Mouse (Mus musculus) urinary bladder, postnatal 10 days (tissue): ENCODE measurements around the gene Tmem161a.
"Not testable (repeated sequence)": the region's sequence is repeated elsewhere in the genome, so short reads cannot be mapped to it uniquely, and the experiment has no call there.

Experiments
- DNase-seq: peaks from one replicate; pipeline ENCODE4 v3.0.0; 2022; ENCODE audit warnings: low spot score

Gene Tmem161a

DNA sequence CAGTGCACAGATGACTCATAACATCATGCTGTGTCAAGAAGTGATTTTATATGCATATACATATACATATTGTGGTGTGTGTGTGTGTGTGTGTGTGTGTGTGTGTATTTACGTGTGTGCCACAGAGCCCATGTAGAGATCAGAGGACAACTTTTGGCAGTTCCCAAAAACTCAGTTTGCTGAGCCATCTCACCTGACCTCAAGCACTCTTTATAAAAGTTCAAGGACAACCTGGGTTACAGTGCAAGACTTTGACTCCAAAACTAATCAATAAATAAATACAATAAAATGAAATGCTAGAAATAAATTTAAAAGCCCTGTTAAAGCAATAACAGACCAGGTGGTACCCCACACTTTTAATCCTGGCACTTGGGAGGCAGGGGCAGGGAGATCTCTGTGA is 39.1 kb downstream of the Tmem161a start:
- DNase-seq: no peak

DNA sequence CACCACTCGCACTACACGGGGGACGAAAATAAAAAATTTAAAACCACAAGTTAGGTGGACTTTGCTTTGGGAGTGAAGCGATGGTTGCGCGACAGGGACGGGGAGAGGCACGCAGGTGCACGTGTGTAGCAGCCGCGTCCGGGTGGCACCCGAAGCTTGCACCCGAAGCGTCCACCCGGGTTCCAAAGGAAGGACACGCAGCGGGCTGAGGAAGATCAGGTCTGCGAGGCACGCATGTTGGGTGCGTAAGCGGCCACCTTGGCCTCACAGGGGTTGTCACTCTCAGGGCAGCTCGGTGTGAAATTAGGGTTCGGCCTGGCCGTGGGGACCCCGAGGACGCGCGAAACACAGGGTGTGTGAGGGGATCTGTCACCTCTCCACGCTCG is 39.6 kb downstream of the Tmem161a start:
- DNase-seq: no peak

DNA sequence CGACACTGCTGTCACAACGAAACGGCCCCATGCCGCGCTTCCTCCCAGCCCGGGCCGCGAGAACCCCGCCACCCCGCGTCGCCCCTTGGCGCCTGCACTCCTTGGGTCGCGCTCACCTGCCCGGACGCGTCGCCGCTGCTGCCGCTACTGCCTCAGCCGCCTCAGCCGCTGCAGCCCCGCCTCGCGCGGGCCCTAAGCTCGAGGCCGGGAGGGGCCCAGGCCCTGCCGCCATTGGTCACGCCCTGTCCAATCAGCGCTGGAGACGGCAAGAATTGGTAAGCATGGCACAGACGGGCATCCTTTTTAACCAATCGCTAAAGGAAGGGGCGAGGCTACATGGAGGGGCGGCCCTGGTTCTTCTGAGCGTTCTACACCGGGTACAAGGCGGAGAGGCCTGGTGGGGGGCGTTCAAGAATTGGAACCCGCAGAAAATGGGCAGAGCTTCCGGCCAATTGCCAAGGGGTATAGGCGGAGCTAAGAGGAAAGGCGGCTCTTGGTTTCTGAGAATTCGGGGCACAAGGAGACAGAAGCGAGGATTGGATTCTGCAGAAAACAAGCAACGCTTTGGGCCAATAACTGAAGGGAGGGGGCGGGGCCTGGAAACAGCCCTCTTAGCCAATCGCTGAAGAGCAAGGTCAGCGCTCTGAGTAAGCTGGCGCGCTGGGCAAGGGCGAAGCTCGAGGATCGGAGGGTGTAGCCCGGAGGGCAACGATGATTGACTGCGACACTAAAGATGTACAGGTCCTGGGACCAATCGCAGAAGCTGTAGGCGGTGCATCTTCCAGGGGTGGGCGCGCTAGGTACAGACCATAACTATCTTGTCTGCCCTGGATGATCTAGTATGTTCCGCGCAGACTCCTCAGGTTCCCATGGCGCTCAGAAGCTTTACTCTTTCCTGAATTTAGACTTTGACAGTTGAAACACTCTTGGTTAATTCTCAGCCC is 40.2 kb downstream of the Tmem161a start, which contains the start of gene Slc25a42:
Gene Slc25a42 (minus strand): TSS at position 194 of the 944 bp plus-strand sequence.
- peak; percentile 91 for DNase-seq

DNA sequence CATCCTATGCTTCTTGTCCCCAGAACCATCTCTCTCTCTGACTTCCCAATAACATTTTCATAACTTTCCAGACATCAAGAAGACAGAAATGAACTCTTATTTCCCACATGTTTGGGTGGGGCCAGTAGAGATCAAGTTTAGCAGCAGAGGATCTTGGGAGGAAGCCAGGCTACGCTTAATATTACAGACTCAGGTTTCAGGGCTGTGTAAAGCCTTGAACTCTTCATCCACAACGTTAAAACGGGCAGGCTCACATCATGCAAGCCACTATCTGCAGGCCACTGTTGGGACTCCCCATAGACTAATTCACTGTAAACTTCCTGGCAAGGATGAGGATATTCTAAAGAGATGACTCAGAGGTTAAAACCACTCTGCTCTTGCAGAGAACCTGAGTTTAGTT is 42.3 kb downstream of the Tmem161a start:
- no peak for DNase-seq

DNA sequence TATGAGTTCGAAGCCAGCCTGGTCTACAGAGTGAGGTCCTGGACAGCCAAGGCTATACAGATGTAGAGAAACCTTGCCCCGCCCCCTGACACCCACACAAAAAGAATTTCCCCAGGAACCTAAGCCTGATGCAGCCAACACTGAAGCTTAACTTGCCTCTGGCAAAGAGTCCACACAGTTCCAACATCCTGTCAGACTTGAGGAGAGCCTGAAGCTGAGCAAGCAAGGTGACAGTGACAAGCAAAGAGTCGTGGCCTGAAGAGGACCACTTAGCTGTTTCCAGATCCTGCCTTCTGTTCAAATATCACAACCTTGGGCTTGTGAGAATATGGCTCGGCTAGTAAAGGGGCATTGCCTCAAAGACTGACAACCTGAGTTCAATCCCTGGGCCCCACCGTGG is 42.9 kb downstream of the Tmem161a start:
- no peak for DNase-seq

DNA sequence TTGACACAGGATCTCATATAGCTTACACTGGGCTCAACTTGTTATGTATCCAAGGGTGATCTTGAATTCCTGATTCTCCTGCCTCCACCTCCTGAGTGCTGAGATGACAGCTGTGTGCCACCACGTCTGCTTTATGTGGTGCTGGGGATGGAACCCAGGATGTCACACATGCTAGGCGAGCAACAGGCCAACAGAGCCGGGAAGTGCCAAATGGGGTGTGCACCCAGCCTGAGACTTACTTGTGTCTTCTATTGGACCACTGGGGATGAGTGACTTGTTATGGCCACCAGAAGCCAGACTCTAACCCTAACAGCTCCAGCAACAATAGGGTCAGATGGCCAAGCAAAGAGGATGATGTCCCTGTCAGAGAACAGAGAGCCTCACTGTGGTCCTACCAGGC is 44.0 kb downstream of the Tmem161a start:
- not testable (repeated sequence) for DNase-seq

DNA sequence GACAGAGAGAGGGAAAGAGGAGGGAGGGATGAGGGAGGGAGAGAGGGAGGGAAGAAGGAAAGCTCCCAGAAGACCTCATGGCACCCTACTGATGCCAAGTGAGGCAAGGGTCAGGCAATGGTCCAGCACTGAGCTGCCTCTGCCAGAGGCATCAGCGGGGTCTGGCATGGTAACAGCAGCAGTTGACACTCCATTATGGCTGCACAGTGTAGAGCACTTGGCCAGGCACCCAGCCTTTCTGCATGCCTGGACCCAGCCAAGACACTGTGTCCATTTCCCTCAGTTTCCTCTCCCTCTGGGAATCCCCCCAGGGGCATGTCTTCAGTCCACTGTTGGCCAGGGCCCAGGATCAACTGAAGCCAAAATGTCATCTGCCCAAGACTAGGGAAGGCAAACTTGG is 44.4 kb downstream of the Tmem161a start:
- DNase-seq: no peak

DNA sequence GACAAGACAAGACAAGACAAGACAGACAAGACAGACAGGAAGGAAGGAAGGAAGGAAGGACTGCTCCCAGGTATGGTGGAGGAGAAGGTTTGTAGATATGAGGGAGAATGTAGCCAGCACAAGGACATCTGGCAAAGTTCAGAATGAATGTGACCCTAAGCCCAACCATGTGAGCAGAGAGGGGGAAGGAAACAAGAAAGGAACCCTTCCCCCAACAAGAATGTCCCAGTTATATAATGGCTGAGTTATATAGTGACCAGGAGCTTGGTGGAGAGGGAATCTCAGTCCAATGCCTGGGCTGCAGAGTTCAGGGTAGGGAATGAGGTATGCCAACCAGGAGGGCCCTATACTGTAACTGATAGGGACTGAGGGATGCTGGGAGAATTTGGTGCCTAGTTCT is 45.3 kb downstream of the Tmem161a start:
- no peak for DNase-seq

DNA sequence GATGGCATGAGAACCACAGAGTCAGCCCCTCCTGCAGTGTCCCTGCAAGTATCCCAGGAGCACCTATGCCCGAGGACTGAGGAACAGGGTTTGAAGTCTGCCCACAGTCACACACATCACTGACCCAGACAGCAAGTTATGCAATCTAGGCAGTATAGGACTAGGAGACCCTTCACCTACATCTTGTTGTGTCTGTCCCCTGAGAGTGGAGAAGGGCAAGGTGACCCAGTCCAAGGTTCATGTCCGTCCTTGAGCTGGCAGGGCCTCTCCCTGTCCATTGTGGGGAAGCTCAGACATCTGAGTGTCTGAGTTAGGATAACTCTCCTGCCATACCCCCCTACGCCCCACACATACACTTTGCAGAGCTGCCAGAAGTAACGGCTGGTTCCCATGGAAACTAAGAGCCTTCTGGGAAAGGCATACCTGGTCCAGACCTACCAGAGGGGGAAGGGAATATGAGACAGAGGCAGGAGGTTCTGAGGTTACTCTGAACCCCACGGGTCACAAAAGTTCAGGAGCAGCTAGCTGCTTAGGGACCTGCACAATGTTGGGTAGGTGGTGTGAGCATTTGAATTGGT is 47.0 kb downstream of the Tmem161a start:
- DNase-seq: no peak

DNA sequence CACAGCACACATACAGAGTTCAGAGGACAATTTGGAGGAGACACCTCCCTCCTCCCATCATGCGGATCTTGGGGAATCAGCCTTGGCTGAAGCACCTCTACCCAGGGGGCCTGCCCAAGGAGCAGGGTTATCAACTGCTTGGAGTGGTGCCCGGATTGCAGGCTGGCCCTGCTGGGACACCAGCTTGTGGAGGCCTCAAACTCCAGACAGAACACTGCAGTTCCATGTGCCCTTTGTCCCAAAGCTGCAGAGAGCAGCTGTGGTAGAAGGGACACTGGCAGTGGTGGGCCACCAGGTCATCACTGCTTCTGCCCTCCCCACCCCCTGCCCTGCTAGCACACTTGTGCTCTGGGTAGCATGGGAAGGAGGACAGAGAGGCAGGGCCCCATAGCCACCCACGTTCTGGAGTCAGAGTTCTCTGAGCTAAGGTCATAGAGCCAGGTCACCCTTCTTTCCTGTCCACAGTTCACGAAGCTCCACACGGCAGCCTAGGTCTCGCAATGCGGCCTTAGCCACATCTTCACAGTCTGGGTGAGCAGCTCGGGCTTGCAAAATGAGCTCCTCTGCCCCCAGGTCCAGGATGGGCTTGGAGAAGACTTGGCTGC is 48.2 kb downstream of the Tmem161a start:
- no peak for DNase-seq

DNA sequence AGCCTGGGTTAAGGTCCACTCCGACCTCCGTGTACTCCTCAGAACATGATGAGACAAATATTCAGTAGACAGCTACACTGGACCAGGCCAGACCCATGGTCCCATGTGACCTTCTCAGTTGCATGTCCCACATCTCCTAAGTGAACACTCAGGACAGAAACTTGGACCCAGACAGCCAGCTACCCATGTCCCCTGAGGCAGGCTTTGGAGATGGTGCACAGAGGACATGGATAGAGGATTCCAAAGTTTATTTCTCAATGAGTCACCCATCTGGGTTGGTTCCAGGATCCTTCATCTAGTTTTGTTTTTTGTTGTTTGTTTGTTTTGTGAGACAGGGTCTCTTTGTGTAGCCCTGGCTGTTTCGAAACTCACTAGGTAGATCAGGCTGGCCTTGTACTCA is 48.8 kb downstream of the Tmem161a start:
- no peak for DNase-seq

DNA sequence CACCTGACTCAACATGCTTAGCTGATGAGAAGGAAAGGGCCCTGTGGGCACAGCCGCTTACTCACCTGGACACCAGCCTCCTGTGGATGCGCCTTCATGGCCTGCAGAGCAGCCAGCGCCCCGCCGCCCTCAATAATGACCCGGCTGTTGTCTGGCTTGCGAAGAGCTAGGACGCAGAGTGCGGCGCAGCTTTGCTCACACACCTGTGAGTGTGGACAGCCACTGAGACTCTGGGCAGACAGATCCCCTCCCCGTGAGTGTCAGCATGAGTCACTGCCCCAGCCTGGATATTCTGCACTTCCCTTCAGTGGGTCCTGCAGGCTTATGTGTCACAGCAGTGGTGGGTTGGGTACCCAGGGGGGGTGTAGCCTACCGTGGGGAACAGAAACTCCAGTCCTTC is 49.9 kb downstream of the Tmem161a start:
- no peak for DNase-seq

DNA sequence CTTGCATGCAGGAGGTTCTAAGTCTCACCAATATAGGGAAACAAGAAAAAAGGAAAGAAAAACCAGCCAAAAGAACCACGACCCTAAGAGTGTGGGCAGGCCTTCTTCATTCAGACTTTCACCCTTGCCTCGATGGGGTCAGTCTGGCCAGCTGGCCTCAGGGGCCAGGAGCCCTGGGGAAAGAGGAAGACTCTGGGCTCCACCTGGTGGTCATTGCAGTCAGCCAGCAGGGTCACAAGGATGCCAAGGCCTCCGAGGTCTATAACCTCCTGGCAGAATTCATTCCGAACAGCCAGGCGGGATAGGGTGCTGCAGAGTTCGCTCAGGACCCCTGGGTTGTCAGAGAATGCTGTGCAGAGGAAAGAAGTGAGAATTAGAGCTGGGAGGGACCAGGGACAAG is 51.2 kb downstream of the Tmem161a start:
- no peak for DNase-seq

DNA sequence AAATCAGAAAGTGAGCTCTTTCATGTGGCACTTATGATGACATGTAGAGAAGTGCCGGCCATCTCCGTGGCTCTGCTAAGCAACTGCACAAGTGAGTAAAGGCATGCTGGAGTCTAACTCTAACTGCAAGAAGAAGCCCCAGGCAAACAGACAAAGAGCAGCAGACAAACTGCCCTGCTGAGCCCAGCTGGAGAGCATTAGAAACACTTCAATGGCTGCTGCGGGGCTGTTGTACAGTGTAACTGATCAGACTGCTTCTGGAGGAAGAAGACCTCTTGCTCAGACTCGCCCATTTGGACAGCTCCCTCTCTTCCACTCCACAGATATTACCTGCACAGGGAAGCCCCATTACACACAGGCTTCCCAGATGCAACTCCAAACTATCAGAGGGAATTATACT is 55.8 kb downstream of the Tmem161a start:
- DNase-seq: no peak

DNA sequence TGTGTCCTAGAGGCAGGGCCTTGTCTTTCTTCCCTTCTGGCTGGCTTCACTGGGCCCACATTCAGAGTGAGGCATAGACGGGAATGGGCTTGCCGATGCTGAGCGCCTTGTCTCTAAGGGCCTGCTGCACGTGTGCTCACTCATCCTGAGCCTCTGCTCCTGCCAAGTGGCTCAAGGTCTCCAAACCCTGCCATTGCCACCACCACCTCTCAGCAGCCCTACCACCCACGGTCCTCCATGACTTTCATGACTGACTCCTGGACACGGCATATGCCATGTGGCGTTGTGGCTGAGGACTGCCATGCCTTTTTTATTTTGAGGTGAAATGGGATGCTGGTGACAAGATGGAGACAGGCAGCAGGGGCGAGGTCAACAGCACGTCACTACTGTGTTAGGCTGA is 58.7 kb downstream of the Tmem161a start:
- DNase-seq: no peak
